Mouse (Mus musculus): ENCODE measurements at regions not wholly inside any gene's neighbourhood (a gene's known extent, or its start where the extent isn't known, plus 50 kb on each side); places are given as distances from the start of the nearest gene placed in this dataset.
"Not testable (repeated sequence)": the region's sequence is repeated elsewhere in the genome, so short reads cannot be mapped to it uniquely, and the experiment has no call there.

DNA sequence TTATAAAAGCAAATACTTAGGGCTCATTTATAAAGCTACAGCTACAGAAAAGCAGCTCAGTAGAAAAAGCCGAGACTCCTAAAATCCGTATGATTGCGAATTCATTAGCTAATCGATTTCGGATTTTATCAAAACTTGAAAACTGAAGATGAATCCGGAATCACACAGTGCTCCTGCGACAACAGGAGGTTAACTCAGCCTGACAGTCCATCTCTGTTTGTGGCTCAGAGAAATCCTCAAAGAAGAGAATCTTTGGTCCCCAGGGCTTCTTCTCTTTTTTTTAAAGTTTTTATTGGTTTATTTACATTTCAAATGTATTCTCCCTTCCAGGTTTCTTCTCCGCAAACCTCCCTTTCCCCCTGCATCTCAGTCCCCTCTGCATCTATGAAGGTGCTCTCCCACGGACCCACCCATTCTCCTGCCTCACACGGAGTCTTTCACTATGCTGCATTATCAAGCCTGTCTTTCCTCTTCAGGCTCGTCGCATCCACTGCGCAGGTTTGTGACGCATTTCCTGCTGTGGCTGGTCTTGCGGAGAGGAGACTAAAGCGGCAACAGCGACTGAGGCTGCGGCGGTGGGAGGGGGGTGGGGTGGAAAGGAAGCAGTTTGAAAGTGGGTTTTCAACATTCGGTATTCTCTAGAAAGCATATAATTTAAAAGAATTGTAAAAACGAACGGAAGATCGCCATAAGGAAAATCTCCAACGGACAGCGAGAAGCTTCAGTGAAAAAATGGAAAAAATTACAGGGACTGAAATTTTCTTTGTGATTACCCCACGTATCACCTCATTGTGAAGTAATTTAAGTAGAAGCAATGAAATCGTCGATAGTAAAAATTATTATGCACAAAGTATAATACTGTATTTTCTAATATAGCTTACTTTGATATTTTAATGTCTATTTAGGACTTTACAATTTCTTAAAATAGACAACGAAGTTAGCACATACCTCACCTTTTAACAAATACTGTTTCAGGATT lies 482.5 kb upstream of the Snrpn start:
- peak; percentile 60 for DNase-seq (ENCODE audit: low read depth, low spot score)

- not testable (repeated sequence) for DNase-seq (ENCODE audit: low read depth, low spot score)
These were observed 477.2 kb upstream of the Snrpn start for GRCm38 (mm10) chr7:60617070-60617674.
